Mouse (Mus musculus) spleen, adult 2 months (tissue): ENCODE results near the gene Rai2.

ENCODE experiments used
- CTCF ChIP-seq: fragments of 200-500 bp; IDR thresholded peaks from 2 replicates; pipeline ENCODE4 v1.5.1; 2011; ENCODE audit warnings: mild to moderate bottlenecking, inconsistent platforms; ENCODE audit not compliant: insufficient read depth, insufficient read length, insufficient replicate concordance; ENCODE audit errors: extremely low read depth
- POLR2A ChIP-seq: fragments of 200-500 bp; IDR thresholded peaks from 2 replicates; pipeline ENCODE4 v1.6.1; 2011; ENCODE audit warnings: low read depth, low read length, inconsistent platforms

GRCm38 (mm10) chrX:161753514-161753913, 36.6 kb downstream of the Rai2 start:
- TF ChIP-seq POLR2A (no peak), CTCF (no peak)
